Mouse (Mus musculus): ENCODE measurements around the gene Dock10.

The Dock10 gene

GRCm38 (mm10) chr1:80461348-80461747 lies 297.0 kb downstream of the Dock10 start, which contains the start of gene Gm45261:
Gm45261 (minus strand) TSS chr1:80461448.
- no peak for DNase-seq (ENCODE audit: low read depth, low spot score)

DNA sequence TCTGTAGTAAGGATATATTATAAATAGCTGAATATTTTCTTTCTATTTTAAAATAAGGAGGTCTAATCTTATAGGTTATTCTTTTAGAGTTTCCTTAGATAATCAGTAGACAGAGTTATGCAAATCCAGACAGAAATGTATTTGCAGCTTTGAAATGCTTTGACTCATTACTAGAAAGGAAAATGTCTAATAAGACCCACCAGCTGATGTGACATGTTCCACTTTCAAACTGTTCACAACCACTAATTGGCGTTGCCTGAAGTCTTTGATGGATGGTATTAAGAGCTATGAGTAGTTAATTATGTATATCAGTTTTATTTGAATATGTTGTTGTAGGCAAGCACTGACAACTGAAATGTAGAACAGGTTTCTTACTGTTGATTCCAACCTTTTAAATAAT lies 298.4 kb downstream of the Dock10 start:
- DNase-seq (ENCODE audit: low read depth, low spot score), result no peak

DNA sequence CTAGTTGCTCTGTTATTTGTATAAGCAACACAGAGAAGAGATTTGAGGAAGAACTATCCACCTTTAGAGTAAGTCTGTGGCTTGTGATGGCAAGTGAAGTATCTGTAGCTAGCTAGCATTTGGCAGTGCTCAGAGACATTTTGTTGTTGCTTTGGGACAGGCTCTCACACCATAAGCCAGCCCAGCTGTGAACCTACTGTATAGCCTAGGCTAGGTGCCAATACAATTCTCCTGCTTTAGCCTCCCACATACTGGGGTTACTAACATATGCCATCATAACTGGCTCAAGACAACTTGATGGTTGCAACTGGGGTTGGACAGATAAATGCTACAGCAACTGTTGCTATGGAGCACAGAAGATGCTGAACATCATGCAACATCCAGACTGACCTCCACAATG lies 298.9 kb downstream of the Dock10 start:
- no peak for DNase-seq (ENCODE audit: low read depth, low spot score)

DNA sequence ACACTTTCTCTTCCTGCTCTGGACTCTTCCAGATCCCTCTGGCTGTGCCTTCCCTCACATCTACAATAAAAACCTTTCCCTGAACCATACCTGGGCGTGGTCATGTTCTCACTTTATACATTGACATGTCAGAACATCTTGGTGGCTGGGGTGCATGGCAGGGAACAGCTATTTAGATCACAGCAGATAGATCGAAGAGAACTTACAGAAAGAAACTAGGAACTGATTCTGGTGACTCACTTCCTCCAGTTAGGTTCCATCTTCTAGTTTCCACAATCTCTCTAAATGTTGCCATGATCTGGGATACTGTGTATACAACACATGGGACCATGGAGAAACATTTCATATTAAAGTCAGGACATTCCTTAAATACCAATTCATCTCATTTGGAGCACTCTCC lies 304.4 kb downstream of the Dock10 start:
- no peak for DNase-seq (ENCODE audit: low read depth, low spot score)

DNA sequence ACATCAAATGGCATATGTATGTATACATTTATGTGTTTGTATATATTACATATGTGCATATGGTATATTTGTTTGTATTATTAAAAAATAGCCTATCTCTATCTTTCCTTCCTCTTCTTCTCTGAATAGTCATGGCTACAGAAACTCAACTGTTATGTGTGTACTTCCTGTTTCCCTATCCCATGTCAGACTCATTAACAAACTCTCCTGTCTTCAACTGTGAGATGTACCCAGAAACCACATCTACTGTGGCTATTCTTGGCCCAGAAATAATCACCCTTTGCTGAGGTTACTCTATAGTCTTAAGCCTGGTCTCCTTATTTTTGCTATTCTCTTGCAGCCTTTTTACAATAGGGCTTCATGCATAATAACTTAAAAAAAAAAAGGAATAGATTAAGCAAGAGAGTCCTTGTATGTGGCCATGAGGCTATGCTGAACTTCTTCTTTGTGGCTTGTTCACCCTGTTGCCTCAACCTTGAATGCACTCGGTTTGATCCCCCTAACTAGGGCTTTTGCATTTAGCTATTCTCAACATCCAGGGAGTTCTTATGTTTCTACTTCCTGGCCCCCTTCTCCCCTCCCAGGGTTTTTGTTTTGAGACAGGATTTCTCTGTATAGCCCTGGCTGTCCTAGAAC lies 306.3 kb downstream of the Dock10 start:
- DNase-seq (ENCODE audit: low read depth, low spot score), result no peak
